Mouse (Mus musculus): ENCODE data around the gene C8g. TPM values are rescaled to one million over a fixed set of nuclear protein-coding genes. Genes with fewer than 3 reads are reported as not detected.
A peak's percentile ranks its signal among the peaks of the same experiment; 100 is the strongest.

C8g gene
- polyA plus RNA-seq, 1 experiment = 0.74 TPM

DNA sequence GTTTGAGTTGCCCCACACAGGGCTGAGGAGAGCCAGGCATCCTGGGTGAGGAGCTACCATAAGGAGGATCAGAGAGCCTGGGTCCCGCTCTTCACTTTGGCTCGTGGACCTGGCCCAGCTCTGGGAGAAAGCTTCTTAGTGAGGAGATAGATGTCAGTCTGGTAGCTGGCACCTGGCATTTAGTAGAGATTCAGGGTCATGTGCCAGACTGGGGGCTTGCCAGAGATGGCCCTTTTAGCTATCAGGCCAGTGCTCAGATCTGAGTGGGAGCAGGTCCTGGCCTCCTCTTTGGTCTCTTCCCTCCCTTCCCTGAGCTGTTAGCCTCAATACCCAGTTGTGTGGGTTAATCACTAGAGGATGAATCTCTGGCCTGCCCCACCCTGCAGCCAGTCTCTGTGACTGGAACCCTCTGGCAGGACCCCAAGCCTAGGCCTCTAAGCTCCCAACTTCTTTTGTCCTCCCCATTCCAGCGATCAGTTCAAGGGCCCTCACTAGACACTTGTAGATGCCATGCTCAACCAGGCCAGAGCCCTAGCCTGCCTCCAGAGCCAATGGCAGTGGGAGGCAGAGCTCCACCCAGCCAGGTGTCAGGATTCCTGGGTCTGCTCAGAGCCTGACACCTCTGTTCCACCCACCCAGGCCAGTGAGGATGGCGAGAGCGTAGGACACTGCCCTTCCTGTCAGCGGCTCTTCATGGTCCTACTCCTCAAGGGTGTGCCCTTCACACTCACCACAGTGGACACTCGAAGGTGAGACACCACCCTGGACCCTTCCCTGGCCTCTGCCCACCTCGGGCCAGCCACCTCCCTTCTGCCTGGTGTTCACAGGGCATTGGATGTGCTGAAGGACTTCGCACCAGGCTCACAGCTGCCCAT lies 44.3 kb downstream of the C8g start:
- TF ChIP-seq MAX (IDR thresholded peaks at IDR 0.05; ENCODE audit: low read depth) (no peak), POLR2AphosphoS2 (IDR thresholded peaks at IDR 0.05; ENCODE audit: insufficient read length, low read depth) (peak; percentile 62)
- Histone ChIP-seq H3K27me3 (ENCODE audit: control insufficient read depth, insufficient read depth, insufficient read length) (no peaks in the 10 kb centered on the region), H3K4me3 (no peak overlapping the region), H3K36me3 (ENCODE audit: control insufficient read depth, insufficient read depth) (no peaks in the 10 kb centered on the region), H3K4me2 (ENCODE audit: low read depth) (peak overlapping the region; percentile 53), H3ac (ENCODE audit: control insufficient read depth, insufficient read length) (no peak overlapping the region), H3K79me2 (ENCODE audit: control insufficient read depth, insufficient read depth) (no peaks in the 10 kb centered on the region)

DNA sequence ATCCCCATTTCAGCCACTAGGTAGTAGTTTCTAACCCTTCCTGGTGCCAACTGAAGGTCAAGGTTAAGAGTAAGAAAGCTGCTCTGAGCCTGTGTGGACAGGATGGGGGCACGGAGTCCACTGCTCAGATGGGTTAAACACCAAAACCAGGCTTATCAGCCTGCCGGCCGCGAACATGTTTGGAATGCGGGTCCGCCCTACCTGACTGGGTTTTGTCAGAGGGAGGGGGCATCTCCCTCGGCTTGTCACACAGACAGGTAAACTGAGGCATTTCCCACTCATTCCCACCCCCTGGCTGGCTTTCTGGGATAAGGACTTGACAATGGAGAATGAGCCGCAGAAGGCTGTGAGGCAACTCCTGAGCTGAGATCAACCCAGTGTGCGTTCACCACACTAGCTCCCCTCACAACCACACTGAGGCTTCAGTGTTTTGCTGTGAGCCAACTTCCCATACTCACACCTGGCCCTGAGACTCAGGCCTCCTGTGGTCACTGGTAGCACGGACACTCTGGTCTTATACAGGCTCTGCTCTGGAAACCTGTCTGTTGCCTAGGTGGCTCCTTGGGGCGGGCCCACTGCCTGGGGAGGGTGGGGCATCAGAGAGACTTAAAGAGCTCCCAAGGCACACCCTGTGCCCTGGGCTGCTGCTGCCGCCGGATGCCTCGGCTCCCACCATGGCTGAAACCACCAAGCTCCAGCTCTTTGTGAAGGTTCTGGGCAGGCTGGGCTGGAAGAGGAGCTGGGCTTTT lies 45.1 kb downstream of the C8g start, which contains the start of gene Clic3:
TSS of gene Clic3 (plus strand) at position 634 of the 749 bp plus-strand sequence.
- Histone ChIP-seq H3K79me2 (ENCODE audit: control insufficient read depth, insufficient read depth) (no peaks in the 10 kb centered on the region), H3K4me3 (no peak within 1 kb of the TSS), H3K36me3 (ENCODE audit: control insufficient read depth, insufficient read depth) (no peaks in the 10 kb centered on the region), H3K4me2 (ENCODE audit: low read depth) (peak within 1 kb of the TSS; percentile 53), H3K27me3 (ENCODE audit: control insufficient read depth, insufficient read depth, insufficient read length) (no peaks in the 10 kb centered on the region), H3ac (ENCODE audit: control insufficient read depth, insufficient read length) (no peak within 1 kb of the TSS)
- TF ChIP-seq POLR2A (IDR thresholded peaks at IDR 0.05; ENCODE audit: insufficient read length, low read depth) (peak; percentile 15), MYOG (IDR thresholded peaks at IDR 0.05; ENCODE audit: control insufficient read depth in 1 of 3, insufficient read depth in 1 of 3, insufficient read length in 2 of 3, low read depth in 2 of 3) (no peak)

DNA sequence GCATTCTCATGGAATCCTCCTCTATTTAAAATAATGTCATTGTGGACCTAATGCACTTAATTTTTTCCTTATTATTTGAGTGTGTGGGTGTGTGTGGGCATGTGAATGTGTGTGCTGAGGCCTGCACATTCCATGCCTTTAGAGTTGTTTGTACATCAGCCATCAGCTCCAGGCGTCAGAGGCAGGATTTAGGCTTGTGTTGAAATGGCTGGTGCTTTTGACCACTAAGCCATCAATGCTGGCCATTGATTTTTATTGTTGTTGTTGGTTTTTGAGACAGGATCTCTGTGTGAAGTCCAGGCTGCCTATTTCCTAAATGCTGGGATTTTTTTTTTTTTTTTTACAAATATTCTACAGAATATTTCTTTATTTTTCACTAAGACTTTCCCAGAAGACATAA lies 48.6 kb downstream of the C8g start:
- no peaks in the 10 kb centered on the region for H3K27me3 ChIP-seq (ENCODE audit: control insufficient read depth, insufficient read depth, insufficient read length)
- TF ChIP-seq TCF3 (IDR thresholded peaks at IDR 0.05; ENCODE audit: insufficient read length, low read depth) (no peak), POLR2A (IDR thresholded peaks at IDR 0.05; ENCODE audit: insufficient read length, low read depth) (no peak), CEBPB (IDR thresholded peaks at IDR 0.05; ENCODE audit: insufficient read depth, poor library complexity, severe bottlenecking) (no peak), MYOG (IDR thresholded peaks at IDR 0.05; ENCODE audit: control insufficient read depth in 1 of 3, insufficient read depth in 1 of 3, insufficient read length in 2 of 3, low read depth in 2 of 3) (no peak), E2F4 (IDR thresholded peaks at IDR 0.05; ENCODE audit: insufficient read depth) (no peak), SRF (IDR thresholded peaks at IDR 0.05; ENCODE audit: control insufficient read depth, insufficient read length, low read depth) (no peak), POLR2AphosphoS2 (IDR thresholded peaks at IDR 0.05; ENCODE audit: insufficient read length, low read depth) (no peak), TCF12 (IDR thresholded peaks at IDR 0.05; ENCODE audit: insufficient read depth, poor library complexity, severe bottlenecking) (no peak), MAX (IDR thresholded peaks at IDR 0.05; ENCODE audit: low read depth) (no peak), USF1 (IDR thresholded peaks at IDR 0.05; ENCODE audit: low read depth) (no peak), MYOD1 (IDR thresholded peaks at IDR 0.05; ENCODE audit: control insufficient read depth in 1 of 3, insufficient read length in 2 of 3, low read depth in 2 of 3) (no peak), REST (IDR thresholded peaks at IDR 0.05; ENCODE audit: insufficient read depth, insufficient read length) (no peak)
- no peaks in the 10 kb centered on the region for H3K79me2 ChIP-seq (ENCODE audit: control insufficient read depth, insufficient read depth)
- H3K36me3 ChIP-seq (ENCODE audit: control insufficient read depth, insufficient read depth) = no peaks in the 10 kb centered on the region
- no peak overlapping the region for H3K4me2 ChIP-seq (ENCODE audit: low read depth)
- H3K4me3 ChIP-seq = no peak overlapping the region
- H3ac ChIP-seq (ENCODE audit: control insufficient read depth, insufficient read length) = no peak overlapping the region

DNA sequence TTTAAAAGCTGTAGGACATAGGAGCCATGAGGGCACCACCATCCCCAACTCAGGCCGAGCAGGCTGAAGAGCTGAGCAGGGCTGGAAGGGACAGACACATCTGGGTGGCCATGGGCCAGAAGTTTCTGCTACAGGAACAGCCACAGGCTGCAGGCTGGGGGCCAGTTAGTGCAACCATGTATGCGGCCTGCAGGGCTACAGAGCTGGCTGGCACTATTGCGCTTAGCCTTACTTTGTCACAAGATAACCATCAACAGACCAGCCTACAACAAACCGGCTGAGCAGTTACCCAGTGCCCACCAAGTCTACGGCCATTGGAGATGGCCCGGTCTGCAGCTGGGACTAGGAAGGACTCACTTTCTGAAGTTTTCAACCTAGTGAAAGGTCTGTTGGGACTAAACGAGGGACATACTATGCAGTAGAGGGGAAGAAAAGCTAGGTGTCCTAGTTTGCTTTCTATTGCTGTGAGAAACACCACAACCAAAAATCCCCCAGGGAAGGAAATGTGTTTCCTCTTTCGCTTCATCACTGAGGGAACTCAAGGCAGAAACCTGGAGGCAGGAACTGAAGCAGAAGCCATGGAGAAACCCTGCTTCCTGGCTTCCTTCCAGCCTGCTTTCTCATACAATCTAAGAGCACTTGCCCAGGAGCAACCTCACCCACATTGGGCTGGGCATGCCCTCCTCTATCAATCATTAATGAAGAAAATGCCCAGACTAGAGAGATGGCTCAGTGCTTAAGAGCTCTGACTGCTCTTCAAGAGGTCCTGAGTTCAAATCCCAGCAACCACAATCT lies 50.5 kb downstream of the C8g start:
- H3K4me2 ChIP-seq (ENCODE audit: low read depth) = no peak overlapping the region
- H3ac ChIP-seq (ENCODE audit: control insufficient read depth, insufficient read length) = no peak overlapping the region
- H3K4me3 ChIP-seq = no peak overlapping the region
- H3K79me2 ChIP-seq (ENCODE audit: control insufficient read depth, insufficient read depth) = no peaks in the 10 kb centered on the region
- H3K27me3 ChIP-seq (ENCODE audit: control insufficient read depth, insufficient read depth, insufficient read length) = no peaks in the 10 kb centered on the region
- no peaks in the 10 kb centered on the region for H3K36me3 ChIP-seq (ENCODE audit: control insufficient read depth, insufficient read depth)
- TF ChIP-seq CEBPB (IDR thresholded peaks at IDR 0.05; ENCODE audit: insufficient read depth, poor library complexity, severe bottlenecking) (no peak), POLR2AphosphoS2 (IDR thresholded peaks at IDR 0.05; ENCODE audit: insufficient read length, low read depth) (no peak), REST (IDR thresholded peaks at IDR 0.05; ENCODE audit: insufficient read depth, insufficient read length) (no peak), MYOG (IDR thresholded peaks at IDR 0.05; ENCODE audit: control insufficient read depth in 1 of 3, insufficient read depth in 1 of 3, insufficient read length in 2 of 3, low read depth in 2 of 3) (no peak), MAX (IDR thresholded peaks at IDR 0.05; ENCODE audit: low read depth) (no peak), POLR2A (IDR thresholded peaks at IDR 0.05; ENCODE audit: insufficient read length, low read depth) (no peak), E2F4 (IDR thresholded peaks at IDR 0.05; ENCODE audit: insufficient read depth) (no peak), TCF12 (IDR thresholded peaks at IDR 0.05; ENCODE audit: insufficient read depth, poor library complexity, severe bottlenecking) (no peak), SRF (IDR thresholded peaks at IDR 0.05; ENCODE audit: control insufficient read depth, insufficient read length, low read depth) (no peak), MYOD1 (IDR thresholded peaks at IDR 0.05; ENCODE audit: control insufficient read depth in 1 of 3, insufficient read length in 2 of 3, low read depth in 2 of 3) (no peak)

Other genes starting within 250 kb of the C8g start
- 47.2 TPM for gene Tmem203, start 246.3 kb downstream of the C8g start, polyA plus RNA-seq (2012; fragmentation: generic; extraction: Trizol)
- 5.5 TPM for gene Tprn, start 239.1 kb downstream of the C8g start, polyA plus RNA-seq (2012; fragmentation: generic; extraction: Trizol)
- gene Ssna1, start 229.3 kb downstream of the C8g start, polyA plus RNA-seq (2012; fragmentation: generic; extraction: Trizol) = 106 TPM
- gene Anapc2, start 229.2 kb downstream of the C8g start, polyA plus RNA-seq (2012; fragmentation: generic; extraction: Trizol) = 97.9 TPM
- 0.40 TPM for gene Tmem210, start 213.6 kb downstream of the C8g start, polyA plus RNA-seq (2012; fragmentation: generic; extraction: Trizol)
- gene Lrrc26, start 211.8 kb downstream of the C8g start, polyA plus RNA-seq (2012; fragmentation: generic; extraction: Trizol) = 1.6 TPM
- 0.12 TPM for gene Grin1, start 182.5 kb downstream of the C8g start, polyA plus RNA-seq (2012; fragmentation: generic; extraction: Trizol)
- gene Man1b1, start 169.4 kb downstream of the C8g start, polyA plus RNA-seq (2012; fragmentation: generic; extraction: Trizol) = 46.3 TPM
- gene Dpp7, start 145.4 kb downstream of the C8g start, polyA plus RNA-seq (2012; fragmentation: generic; extraction: Trizol) = 43.0 TPM
- 68.3 TPM for gene Uap1l1, start 136.0 kb downstream of the C8g start, polyA plus RNA-seq (2012; fragmentation: generic; extraction: Trizol)
- gene Sapcd2, start 129.4 kb downstream of the C8g start, polyA plus RNA-seq (2012; fragmentation: generic; extraction: Trizol) = 10.4 TPM
- 0.89 TPM for gene Entpd2, start 105.8 kb downstream of the C8g start, polyA plus RNA-seq (2012; fragmentation: generic; extraction: Trizol)
- gene Npdc1, start 102.4 kb downstream of the C8g start, polyA plus RNA-seq (2012; fragmentation: generic; extraction: Trizol) = 114 TPM
- 0.08 TPM for gene Fut7, start 78.5 kb downstream of the C8g start, polyA plus RNA-seq (2012; fragmentation: generic; extraction: Trizol)
- 9.8 TPM for gene Abca2, start 73.0 kb downstream of the C8g start, polyA plus RNA-seq (2012; fragmentation: generic; extraction: Trizol)
- gene Clic3, start 44.9 kb downstream of the C8g start, polyA plus RNA-seq (2012; fragmentation: generic; extraction: Trizol) = 13.5 TPM
- gene Paxx, start 40.6 kb downstream of the C8g start, polyA plus RNA-seq (2012; fragmentation: generic; extraction: Trizol) = 64.3 TPM
- 9.8 TPM for gene Ptgds, start 31.7 kb downstream of the C8g start, polyA plus RNA-seq (2012; fragmentation: generic; extraction: Trizol)
- gene Lcn12, start 7.8 kb downstream of the C8g start, polyA plus RNA-seq (2012; fragmentation: generic; extraction: Trizol) = not detected
- 53.6 TPM for gene Fbxw5, start 969 bp downstream of the C8g start, polyA plus RNA-seq (2012; fragmentation: generic; extraction: Trizol)
- 40.4 TPM for gene Traf2, start 45.2 kb upstream of the C8g start, polyA plus RNA-seq (2012; fragmentation: generic; extraction: Trizol)
- gene Edf1, start 56.1 kb upstream of the C8g start, polyA plus RNA-seq (2012; fragmentation: generic; extraction: Trizol) = 513 TPM
- gene Mamdc4, start 73.1 kb upstream of the C8g start, polyA plus RNA-seq (2012; fragmentation: generic; extraction: Trizol) = 8.7 TPM
- 108 TPM for gene Phpt1, start 73.5 kb upstream of the C8g start, polyA plus RNA-seq (2012; fragmentation: generic; extraction: Trizol)
- gene Ajm1, start 80.0 kb upstream of the C8g start, polyA plus RNA-seq (2012; fragmentation: generic; extraction: Trizol) = 1.0 TPM
- gene Rabl6, start 106.8 kb upstream of the C8g start, polyA plus RNA-seq (2012; fragmentation: generic; extraction: Trizol) = 76.5 TPM
- 0.13 TPM for gene Ccdc183, start 116.0 kb upstream of the C8g start, polyA plus RNA-seq (2012; fragmentation: generic; extraction: Trizol)
- gene Tmem141, start 120.3 kb upstream of the C8g start, polyA plus RNA-seq (2012; fragmentation: generic; extraction: Trizol) = 32.6 TPM
- 0.10 TPM for gene Fcna, start 126.3 kb upstream of the C8g start, polyA plus RNA-seq (2012; fragmentation: generic; extraction: Trizol)
- not detected for gene Lcn8, start 151.4 kb upstream of the C8g start, polyA plus RNA-seq (2012; fragmentation: generic; extraction: Trizol)
- not detected for gene Lcn5, start 156.2 kb upstream of the C8g start, polyA plus RNA-seq (2012; fragmentation: generic; extraction: Trizol)
- not detected for gene Lcn6, start 175.1 kb upstream of the C8g start, polyA plus RNA-seq (2012; fragmentation: generic; extraction: Trizol)
- not detected for gene Lcn10, start 181.0 kb upstream of the C8g start, polyA plus RNA-seq (2012; fragmentation: generic; extraction: Trizol)
- gene Obp2a, start 198.3 kb upstream of the C8g start, polyA plus RNA-seq (2012; fragmentation: generic; extraction: Trizol) = not detected
- 0.31 TPM for gene Bmyc, start 205.0 kb upstream of the C8g start, polyA plus RNA-seq (2012; fragmentation: generic; extraction: Trizol)
- gene Obp2b, start 235.3 kb upstream of the C8g start, polyA plus RNA-seq (2012; fragmentation: generic; extraction: Trizol) = not detected

Measured in myocyte (in vitro differentiated cells).